Mouse (Mus musculus) kidney, embryonic 14.5 days (tissue): ENCODE data around the gene Gm44805. TPM values are rescaled to one million over a fixed set of nuclear protein-coding genes. Genes with fewer than 3 reads are reported as not detected.

Source experiments
- ATAC-seq: fragments of 200-750 bp; cut with Nextera tagmentation; 2 replicates; pipeline ENCODE4 v1.8.0; 2017; ENCODE audit warnings: moderate number of reproducible peaks, mild to moderate bottlenecking, moderate TSS enrichment, moderate library complexity; ENCODE audit not compliant: low FRiP score, low TSS enrichment
- H3K27ac ChIP-seq: fragments of 300-500 bp; sonication (generic); 2 replicates; pipeline ENCODE4 v1.5.1; 2014; ENCODE audit warnings: low read depth, mild to moderate bottlenecking, low read length, moderate library complexity, mixed read lengths
- H3K27me3 ChIP-seq: fragments of 300-500 bp; sonication (generic); 2 replicates; pipeline ENCODE4 v1.6.1; 2014; ENCODE audit warnings: mild to moderate bottlenecking, low read length; ENCODE audit not compliant: control insufficient read depth, insufficient read depth
- H3K36me3 ChIP-seq: fragments of 300-500 bp; sonication (generic); 2 replicates; pipeline ENCODE4 v1.6.1; 2014; ENCODE audit warnings: low read length, mixed read lengths; ENCODE audit not compliant: control insufficient read depth, insufficient read depth
- H3K4me1 ChIP-seq: fragments of 300-500 bp; sonication (generic); 2 replicates; pipeline ENCODE4 v1.6.1; 2014; ENCODE audit warnings: low read length, mixed read lengths; ENCODE audit not compliant: control insufficient read depth, insufficient read depth
- H3K4me2 ChIP-seq: fragments of 300-500 bp; sonication (generic); replicated peaks from 2 replicates; pipeline ENCODE4 v1.6.1; 2014; ENCODE audit warnings: low read depth, mild to moderate bottlenecking, low read length
- H3K4me3 ChIP-seq: fragments of 300-500 bp; sonication (generic); 2 replicates; pipeline ENCODE4 v1.5.1; 2014; ENCODE audit warnings: mild to moderate bottlenecking, low read length
- H3K9ac ChIP-seq: fragments of 300-500 bp; sonication (generic); 2 replicates; pipeline ENCODE4 v1.6.1; 2014; ENCODE audit warnings: low read depth, mild to moderate bottlenecking, low read length, moderate library complexity
- H3K9me3 ChIP-seq: fragments of 300-500 bp; sonication (generic); 2 replicates; pipeline ENCODE4 v1.6.1; 2016; ENCODE audit warnings: low read length; ENCODE audit not compliant: control insufficient read depth
- WGBS: fragments of 180-500 bp; shearing (Covaris S2); extraction: QIAGEN DNeasy Blood & Tissue Kit; methylation state at CpG from one replicate; pipeline ENCODE4 v1.1.7; 2014; 5-methylcytosine and 5-hydroxymethylcytosine counted together
- polyA plus RNA-seq: library from polyadenylated mRNA; unstranded; fragments of >200 nt; fragmentation: Nextera tagmentation; extraction: Ambion mirVana; gene quantifications from 2 replicates; pipeline ENCODE4 v1.2.1, GENCODE M21; 2014

Gene Gm44805
- polyA plus RNA-seq, 1 experiment from 2014 or later: not detected

GRCm38 (mm10) chr7:19695881-19696280, 14.7 kb upstream of the Gm44805 start:
- Histone ChIP-seq H3K4me3 (no peak overlapping the region), H3K27me3 (no peaks in the 10 kb centered on the region), H3K4me1 (peaks cover 23% of the 10 kb centered on the region; the same call in 1 of the 2 replicates), H3K9ac (no peak overlapping the region), H3K27ac (no peak overlapping the region), H3K36me3 (no peaks in the 10 kb centered on the region), H3K9me3 (no peaks in the 10 kb centered on the region), H3K4me2 (no peak overlapping the region)
- no peak for ATAC-seq
- WGBS: 89% methylated on average over 6 of the region's 6 CpGs

GRCm38 (mm10) chr7:19695213-19695594, 14.0 kb upstream of the Gm44805 start:
- H3K4me3 ChIP-seq: no peak overlapping the region
- no peaks in the 10 kb centered on the region for H3K27me3 ChIP-seq
- no peaks in the 10 kb centered on the region for H3K9me3 ChIP-seq
- peaks cover 23% of the 10 kb centered on the region; the same call in 1 of the 2 replicates for H3K4me1 ChIP-seq
- no peak for ATAC-seq
- WGBS: 37% methylated on average over 8 of the region's 8 CpGs
- H3K27ac ChIP-seq: peak overlapping the region; percentile 39; the same call in 1 of the 2 replicates
- no peak overlapping the region for H3K9ac ChIP-seq
- H3K4me2 ChIP-seq: no peak overlapping the region
- H3K36me3 ChIP-seq: no peaks in the 10 kb centered on the region

GRCm38 (mm10) chr7:19694336-19695212, 13.4 kb upstream of the Gm44805 start:
- no peaks in the 10 kb centered on the region for H3K27me3 ChIP-seq
- H3K9me3 ChIP-seq: no peaks in the 10 kb centered on the region
- ATAC-seq: no peak
- H3K4me2 ChIP-seq: no peak overlapping the region
- no peaks in the 10 kb centered on the region for H3K36me3 ChIP-seq
- H3K9ac ChIP-seq: no peak overlapping the region
- no peak overlapping the region for H3K4me3 ChIP-seq
- 72% methylated on average over 10 of the region's 10 CpGs for WGBS
- H3K27ac ChIP-seq: peak overlapping the region; percentile 39; the same call in 1 of the 2 replicates
- peaks cover 23% of the 10 kb centered on the region; the same call in 1 of the 2 replicates for H3K4me1 ChIP-seq

- H3K36me3 ChIP-seq: no peaks in the 10 kb centered on the region
- no peak for ATAC-seq
- H3K9me3 ChIP-seq: no peaks in the 10 kb centered on the region
- H3K4me1 ChIP-seq: peaks cover 15% of the 10 kb centered on the region; the same call in 1 of the 2 replicates
- H3K4me2 ChIP-seq: no peak overlapping the region
- 25% methylated on average over 10 of the region's 10 CpGs for WGBS
- H3K4me3 ChIP-seq: no peak overlapping the region
- no peaks in the 10 kb centered on the region for H3K27me3 ChIP-seq
- H3K27ac ChIP-seq: no peak overlapping the region
- H3K9ac ChIP-seq: no peak overlapping the region
Observed at GRCm38 (mm10) chr7:19693421-19693820, 12.2 kb upstream of the Gm44805 start.

GRCm38 (mm10) chr7:19691873-19692865, 10.9 kb upstream of the Gm44805 start, which contains the start of gene Apoc1:
Apoc1 (minus strand) TSS chr7:19692660.
- no peak within 1 kb of the TSS for H3K4me3 ChIP-seq
- 0 out of 2 replicates have a peak within 1 kb of the TSS, but pooled peaks have one; percentile 2 for H3K4me2 ChIP-seq
- H3K36me3 ChIP-seq: no peaks in the 10 kb centered on the region
- no peak for ATAC-seq
- H3K27me3 ChIP-seq: no peaks in the 10 kb centered on the region
- H3K4me1 ChIP-seq: peaks cover 15% of the 10 kb centered on the region; the same call in 1 of the 2 replicates
- WGBS: 42% methylated on average over 28 of the region's 28 CpGs
- H3K9ac ChIP-seq: no peak within 1 kb of the TSS
- H3K27ac ChIP-seq: no peak within 1 kb of the TSS
- H3K9me3 ChIP-seq: no peaks in the 10 kb centered on the region

- Histone ChIP-seq H3K27ac (no peak overlapping the region), H3K9ac (no peak overlapping the region), H3K4me1 (peaks cover 15% of the 10 kb centered on the region; the same call in 1 of the 2 replicates), H3K36me3 (no peaks in the 10 kb centered on the region), H3K4me2 (0 out of 2 replicates have a peak overlapping the region, but pooled peaks have one; percentile 2), H3K9me3 (no peaks in the 10 kb centered on the region), H3K4me3 (no peak overlapping the region), H3K27me3 (no peaks in the 10 kb centered on the region)
- 71% methylated on average over 6 of the region's 6 CpGs for WGBS
- ATAC-seq: no peak
Observed at GRCm38 (mm10) chr7:19691434-19691833, 10.2 kb upstream of the Gm44805 start.

GRCm38 (mm10) chr7:19690845-19691244, 9.6 kb upstream of the Gm44805 start:
- H3K4me1 ChIP-seq: peaks cover 15% of the 10 kb centered on the region; the same call in 1 of the 2 replicates
- no peaks in the 10 kb centered on the region for H3K27me3 ChIP-seq
- H3K9ac ChIP-seq: no peak overlapping the region
- H3K4me3 ChIP-seq: no peak overlapping the region
- H3K36me3 ChIP-seq: no peaks in the 10 kb centered on the region
- H3K4me2 ChIP-seq: no peak overlapping the region
- ATAC-seq: no peak
- 85% methylated on average over 4 of the region's 4 CpGs for WGBS
- H3K9me3 ChIP-seq: no peaks in the 10 kb centered on the region
- no peak overlapping the region for H3K27ac ChIP-seq

GRCm38 (mm10) chr7:19688611-19689010, 7.4 kb upstream of the Gm44805 start:
- Histone ChIP-seq H3K9ac (no peak overlapping the region), H3K27me3 (no peaks in the 10 kb centered on the region), H3K27ac (no peak overlapping the region), H3K9me3 (no peaks in the 10 kb centered on the region), H3K4me1 (peaks cover 11% of the 10 kb centered on the region; the same call in 1 of the 2 replicates), H3K4me3 (no peak overlapping the region), H3K36me3 (no peaks in the 10 kb centered on the region), H3K4me2 (no peak overlapping the region)
- WGBS: 97% methylated on average over 2 of the region's 2 CpGs
- ATAC-seq: no peak
